Mouse (Mus musculus): ENCODE measurements around the gene Kifc5b. TPM values are rescaled to one million over a fixed set of nuclear protein-coding genes. Genes with fewer than 3 reads are reported as not detected.

Kifc5b gene
- total and polyA plus RNA-seq, 3 experiments = 15.7 to 36.1 (median 23.0) TPM

GRCm38 (mm10) chr17:26949051-26949577 is 32.2 kb downstream of the Kifc5b start:
- peaks cover 60% of the 10 kb centered on the region for H3K36me3 ChIP-seq (replicated peaks)
- peak overlapping the region; percentile 71 for H3K4me3 ChIP-seq (ENCODE audit: low read depth, low read length)
- H3K9me3 ChIP-seq (replicated peaks) = no peaks in the 10 kb centered on the region
- ATAC-seq (ENCODE audit: extremely low read depth, insufficient number of reproducible peaks, low FRiP score, poor library complexity, severe bottlenecking) = no peak
- no peak for DNase-seq (ENCODE audit: low spot score)
- TF ChIP-seq CTCF (IDR thresholded peaks at IDR 0.05; ENCODE audit: low read depth, low read length) = peak; percentile 3; the same call in 1 of the 2 replicates
- no peak for TF ChIP-seq TAL1 (conservative IDR thresholded peaks at IDR 0.05; ENCODE audit: low read depth, low read length)
- H3K27me3 ChIP-seq (ENCODE audit: insufficient read depth, low read length) = peaks cover 13% of the 10 kb centered on the region
- peaks cover 66% of the 10 kb centered on the region for H3K4me1 ChIP-seq (ENCODE audit: insufficient read depth, low read depth, low read length)

GRCm38 (mm10) chr17:26949866-26950265 is 33.0 kb downstream of the Kifc5b start:
- Histone ChIP-seq H3K9me3 (replicated peaks) (no peaks in the 10 kb centered on the region), H3K36me3 (replicated peaks) (peaks cover 57% of the 10 kb centered on the region), H3K4me1 (ENCODE audit: insufficient read depth, low read depth, low read length) (peaks cover 61% of the 10 kb centered on the region), H3K27me3 (ENCODE audit: insufficient read depth, low read length) (peaks cover 13% of the 10 kb centered on the region), H3K4me3 (ENCODE audit: low read depth, low read length) (no peak overlapping the region)
- DNase-seq (ENCODE audit: low spot score) = no peak
- TF ChIP-seq GATA2 (IDR thresholded peaks at IDR 0.05; ENCODE audit: borderline replicate concordance, low read depth, low read length) (no peak), CTCF (IDR thresholded peaks at IDR 0.05; ENCODE audit: low read depth, low read length) (no peak)
- no peak for ATAC-seq (ENCODE audit: extremely low read depth, insufficient number of reproducible peaks, low FRiP score, poor library complexity, severe bottlenecking)

GRCm38 (mm10) chr17:26950560-26951288 is 33.8 kb downstream of the Kifc5b start:
- peaks cover 57% of the 10 kb centered on the region for H3K36me3 ChIP-seq (replicated peaks)
- ATAC-seq (ENCODE audit: extremely low read depth, insufficient number of reproducible peaks, low FRiP score, poor library complexity, severe bottlenecking) = no peak
- no peaks in the 10 kb centered on the region for H3K9me3 ChIP-seq (replicated peaks)
- no peak for TF ChIP-seq GATA1 (IDR thresholded peaks at IDR 0.05; ENCODE audit: borderline replicate concordance, low read length)
- TF ChIP-seq CTCF (IDR thresholded peaks at IDR 0.05; ENCODE audit: low read depth, low read length) = no peak
- no peak for TF ChIP-seq TAL1 (conservative IDR thresholded peaks at IDR 0.05; ENCODE audit: low read depth, low read length)
- no peak for TF ChIP-seq POLR2AphosphoS5 (IDR thresholded peaks at IDR 0.05; ENCODE audit: insufficient replicate concordance, low read depth, low read length)
- TF ChIP-seq GATA2 (IDR thresholded peaks at IDR 0.05; ENCODE audit: borderline replicate concordance, low read depth, low read length) = no peak
- H3K27me3 ChIP-seq (ENCODE audit: insufficient read depth, low read length) = peaks cover 13% of the 10 kb centered on the region
- DNase-seq (ENCODE audit: low spot score) = no peak
- H3K4me1 ChIP-seq (ENCODE audit: insufficient read depth, low read depth, low read length) = peaks cover 69% of the 10 kb centered on the region
- H3K4me3 ChIP-seq (ENCODE audit: low read depth, low read length) = no peak overlapping the region

DNA sequence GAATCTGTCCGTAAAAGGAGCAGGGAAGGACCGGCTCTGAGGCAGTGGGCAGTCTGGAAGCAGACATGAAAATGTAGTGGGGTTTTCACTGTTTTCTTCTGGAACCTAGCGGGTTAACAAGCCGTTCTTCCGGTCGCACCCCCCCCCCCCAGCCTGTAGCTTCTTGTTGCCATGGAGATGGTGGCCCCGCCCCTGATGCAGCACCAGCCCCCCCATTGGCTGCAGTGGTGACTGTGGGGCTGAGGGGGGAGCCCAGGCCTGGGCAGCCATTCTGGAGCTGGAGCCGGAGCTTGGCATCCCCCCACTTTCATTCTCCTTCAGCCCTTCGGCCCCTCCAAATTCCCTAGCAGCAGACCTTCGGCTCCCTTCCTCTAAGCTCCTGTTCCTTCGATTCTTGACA is 34.5 kb downstream of the Kifc5b start:
- H3K9me3 ChIP-seq (replicated peaks) = no peaks in the 10 kb centered on the region
- peaks cover 75% of the 10 kb centered on the region for H3K4me1 ChIP-seq (ENCODE audit: insufficient read depth, low read depth, low read length)

GRCm38 (mm10) chr17:26951952-26952877 is 35.3 kb downstream of the Kifc5b start:
- Histone ChIP-seq H3K27me3 (ENCODE audit: insufficient read depth, low read length) (peaks cover 13% of the 10 kb centered on the region; the same call in 1 of the 2 replicates), H3K4me1 (ENCODE audit: insufficient read depth, low read depth, low read length) (peaks cover 81% of the 10 kb centered on the region)
- no peak for TF ChIP-seq POLR2AphosphoS5 (IDR thresholded peaks at IDR 0.05; ENCODE audit: insufficient replicate concordance, low read depth, low read length)
- TF ChIP-seq TAL1 (conservative IDR thresholded peaks at IDR 0.05; ENCODE audit: low read depth, low read length) = no peak
- TF ChIP-seq CTCF (IDR thresholded peaks at IDR 0.05; ENCODE audit: low read depth, low read length) = no peak
- TF ChIP-seq GATA2 (IDR thresholded peaks at IDR 0.05; ENCODE audit: borderline replicate concordance, low read depth, low read length) = no peak
- TF ChIP-seq GATA1 (IDR thresholded peaks at IDR 0.05; ENCODE audit: borderline replicate concordance, low read length) = no peak

More for the DNA sequence above, 34.5 kb downstream of the Kifc5b start:
- peaks cover 13% of the 10 kb centered on the region for H3K27me3 ChIP-seq (ENCODE audit: insufficient read depth, low read length)
- peaks cover 56% of the 10 kb centered on the region for H3K36me3 ChIP-seq (replicated peaks)
- no peak for DNase-seq (ENCODE audit: low spot score)
- TF ChIP-seq CTCF (IDR thresholded peaks at IDR 0.05; ENCODE audit: low read depth, low read length) = no peak
- TF ChIP-seq GATA2 (IDR thresholded peaks at IDR 0.05; ENCODE audit: borderline replicate concordance, low read depth, low read length) = no peak
- TF ChIP-seq TAL1 (conservative IDR thresholded peaks at IDR 0.05; ENCODE audit: low read depth, low read length) = no peak
- no peak for TF ChIP-seq GATA1 (IDR thresholded peaks at IDR 0.05; ENCODE audit: borderline replicate concordance, low read length)
- TF ChIP-seq POLR2AphosphoS5 (IDR thresholded peaks at IDR 0.05; ENCODE audit: insufficient replicate concordance, low read depth, low read length) = no peak
- H3K4me3 ChIP-seq (ENCODE audit: low read depth, low read length) = no peak overlapping the region
- ATAC-seq (ENCODE audit: extremely low read depth, insufficient number of reproducible peaks, low FRiP score, poor library complexity, severe bottlenecking) = no peak

DNA sequence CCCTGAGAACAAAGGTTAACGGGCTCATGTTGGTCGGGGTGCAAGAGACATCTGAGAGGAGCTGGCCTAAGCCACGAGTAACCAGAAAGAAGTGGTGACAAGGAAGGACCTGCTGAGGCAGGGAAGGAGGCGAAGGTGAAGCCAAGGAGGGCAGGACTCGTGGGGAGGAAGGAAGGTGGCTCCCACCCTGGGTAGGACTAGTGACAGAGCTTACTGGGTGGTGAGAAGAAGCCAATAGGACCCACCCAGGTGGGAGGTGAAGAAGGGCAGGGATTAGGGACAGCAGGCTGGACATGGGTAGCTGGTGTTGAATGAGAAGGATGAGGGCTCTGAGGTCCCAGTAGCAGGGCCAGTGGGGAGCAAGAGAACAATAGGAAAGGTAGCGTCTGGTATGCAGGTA is 36.3 kb downstream of the Kifc5b start:
- H3K4me1 ChIP-seq (ENCODE audit: insufficient read depth, low read depth, low read length) = peaks cover 83% of the 10 kb centered on the region
- peaks cover 9% of the 10 kb centered on the region; the same call in 1 of the 2 replicates for H3K27me3 ChIP-seq (ENCODE audit: insufficient read depth, low read length)
- DNase-seq (ENCODE audit: low spot score) = no peak
- no peaks in the 10 kb centered on the region for H3K9me3 ChIP-seq (replicated peaks)
- no peak for TF ChIP-seq GATA2 (IDR thresholded peaks at IDR 0.05; ENCODE audit: borderline replicate concordance, low read depth, low read length)
- TF ChIP-seq TAL1 (conservative IDR thresholded peaks at IDR 0.05; ENCODE audit: low read depth, low read length) = no peak
- no peak for TF ChIP-seq POLR2AphosphoS5 (IDR thresholded peaks at IDR 0.05; ENCODE audit: insufficient replicate concordance, low read depth, low read length)
- ATAC-seq (ENCODE audit: extremely low read depth, insufficient number of reproducible peaks, low FRiP score, poor library complexity, severe bottlenecking) = no peak
- no peak overlapping the region for H3K4me3 ChIP-seq (ENCODE audit: low read depth, low read length)
- H3K36me3 ChIP-seq (replicated peaks) = peaks cover 58% of the 10 kb centered on the region

More at GRCm38 (mm10) chr17:26951952-26952877, 35.3 kb downstream of the Kifc5b start:
- ATAC-seq (ENCODE audit: extremely low read depth, insufficient number of reproducible peaks, low FRiP score, poor library complexity, severe bottlenecking) (no peak), DNase-seq (ENCODE audit: low spot score) (no peak)
- Histone ChIP-seq H3K9me3 (replicated peaks) (no peaks in the 10 kb centered on the region), H3K36me3 (replicated peaks) (peaks cover 54% of the 10 kb centered on the region), H3K4me3 (ENCODE audit: low read depth, low read length) (no peak overlapping the region)
